Mouse (Mus musculus) G1E-ER4 (cell line): ENCODE measurements around the gene Olfr1258. TPM values are rescaled to one million over a fixed set of nuclear protein-coding genes. Genes with fewer than 3 reads are reported as not detected.

Source experiments
- GATA1 ChIP-seq: IDR thresholded peaks from one replicate; pipeline ENCODE4 v1.8.0; 2012; ENCODE audit warnings: low read length, inconsistent platforms
- polyA plus RNA-seq: library from polyadenylated mRNA; stranded (reverse); fragments of >175 nt; gene quantifications from 2 replicates; pipeline ENCODE4 v1.2.3, GENCODE M21; 2012

Olfr1258 gene
- polyA plus RNA-seq: not detected in 2 replicates

DNA sequence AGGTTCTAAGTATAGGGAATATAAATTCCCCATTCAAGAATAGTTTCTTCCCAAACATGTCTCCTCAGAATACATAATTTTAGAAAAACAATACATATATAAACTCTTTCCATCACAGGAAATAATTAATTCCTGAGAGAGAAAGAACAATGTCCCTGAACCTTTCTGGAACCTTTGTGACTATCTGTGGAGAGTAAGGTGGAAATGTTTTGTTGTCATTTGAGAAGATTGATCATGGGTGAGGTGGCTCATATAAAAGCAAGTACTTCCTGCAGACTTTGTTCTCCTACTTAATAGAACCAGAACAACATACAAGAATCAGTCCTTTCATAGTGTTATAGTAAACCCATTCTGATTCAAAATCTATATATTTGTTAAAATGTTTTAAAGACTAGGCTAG lies at the start of gene Olfr1258:
Gene Olfr1258 (plus strand): TSS at position 301 of the 400 bp plus-strand sequence.
- no peak for TF ChIP-seq GATA1

DNA sequence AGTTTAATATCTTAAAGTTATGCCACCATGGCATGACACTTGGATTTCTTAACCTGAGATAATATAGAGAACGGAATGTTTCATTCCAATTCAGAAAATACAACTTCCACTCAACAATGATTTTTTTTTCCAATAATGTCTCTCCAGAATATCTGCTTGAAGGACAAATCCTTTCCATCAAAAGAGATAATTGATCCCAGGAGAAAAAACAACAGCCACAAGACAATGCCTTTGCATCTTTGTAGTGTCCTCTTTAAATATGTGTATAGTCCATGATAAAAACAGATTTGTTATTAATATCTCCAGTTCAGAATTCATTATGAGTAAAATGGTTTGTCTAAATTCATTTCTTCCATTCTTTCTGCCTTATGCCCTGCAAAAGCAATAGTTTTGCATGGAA lies 49.0 kb upstream of the Olfr1258 start, which contains the start of gene Olfr1257:
Gene Olfr1257 (plus strand): TSS at position 301 of the 400 bp plus-strand sequence.
- no peak for TF ChIP-seq GATA1

DNA sequence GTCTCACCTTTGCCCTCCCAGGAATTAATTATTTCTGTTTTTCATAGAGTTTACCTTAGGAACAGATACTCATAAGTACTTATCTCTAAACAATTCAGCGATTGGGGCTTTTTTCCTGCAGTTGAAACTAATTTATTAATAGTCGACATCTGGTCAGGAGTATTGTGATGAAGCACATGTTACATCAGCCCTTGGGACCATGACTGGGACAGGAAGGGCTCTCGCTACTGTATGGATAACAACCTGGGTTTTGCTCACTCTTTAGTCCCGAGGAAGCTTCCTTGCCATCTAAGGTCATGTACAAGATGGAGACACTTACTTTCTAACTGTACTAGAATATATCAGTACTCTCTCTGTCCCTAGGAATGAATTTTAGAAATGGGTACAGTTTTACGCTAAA lies 21.5 kb downstream of the Olfr1258 start, which contains the start of gene Olfr1259:
Gene Olfr1259 (minus strand): TSS at position 101 of the 400 bp plus-strand sequence.
- no peak for TF ChIP-seq GATA1

DNA sequence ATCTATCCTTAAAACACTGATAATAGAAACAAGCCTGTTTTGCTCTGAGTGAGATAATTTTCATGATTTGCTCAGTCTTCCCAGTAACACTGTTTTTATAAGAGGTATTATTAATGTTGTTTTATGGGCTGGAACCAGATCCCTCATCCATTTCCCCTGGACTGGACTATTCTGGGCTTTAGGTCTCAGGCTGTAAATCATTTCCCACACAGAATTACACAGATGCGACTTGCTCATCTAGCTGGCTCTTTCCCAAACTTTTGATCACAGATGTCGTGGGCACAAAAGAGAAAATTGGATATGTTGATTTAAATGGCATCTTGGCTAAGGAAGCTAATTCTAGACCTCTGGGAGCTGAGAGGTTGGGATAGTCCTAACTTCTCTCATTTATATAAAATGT lies 47.1 kb downstream of the Olfr1258 start, which contains the start of gene Olfr1260:
Gene Olfr1260 (plus strand): TSS at position 157 of the 400 bp plus-strand sequence.
- no peak for TF ChIP-seq GATA1

DNA sequence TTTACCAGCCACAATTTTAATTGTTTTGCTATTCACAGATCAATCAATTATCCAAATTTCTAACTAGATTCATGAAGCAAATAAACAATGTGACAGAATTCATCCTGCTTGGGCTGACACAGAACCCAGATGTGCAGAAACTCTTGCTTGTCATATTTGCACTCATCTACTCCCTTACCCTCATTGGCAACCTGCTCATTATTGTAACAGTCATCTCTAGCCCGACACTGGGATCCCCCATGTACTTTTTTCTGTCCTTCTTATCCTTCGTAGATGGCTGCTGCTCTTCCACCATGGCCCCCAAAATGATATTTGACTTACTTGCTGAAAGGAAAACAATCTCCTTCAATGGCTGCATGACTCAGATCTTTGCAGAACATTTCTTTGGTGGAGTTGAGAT lies 50.6 kb downstream of the Olfr1258 start:
- TF ChIP-seq GATA1: no peak

Other genes with a start within 250 kb of the Olfr1258 start
- not detected in 2 replicates for gene Olfr1252, start 202.3 kb upstream of the Olfr1258 start, polyA plus RNA-seq
- not detected in 2 replicates for gene Olfr1253, start 170.2 kb upstream of the Olfr1258 start, polyA plus RNA-seq
- gene Olfr1254, start 133.7 kb upstream of the Olfr1258 start, polyA plus RNA-seq: not detected in 2 replicates
- gene Olfr1255, start 115.3 kb upstream of the Olfr1258 start, polyA plus RNA-seq: not detected in 2 replicates
- not detected in 2 replicates for gene Olfr1256, start 85.8 kb upstream of the Olfr1258 start, polyA plus RNA-seq
- gene Olfr48, start 79.1 kb upstream of the Olfr1258 start, polyA plus RNA-seq: not detected in 2 replicates
- gene Olfr1257, start 48.9 kb upstream of the Olfr1258 start, polyA plus RNA-seq: not detected in 2 replicates
- not detected in 2 replicates for gene Olfr1259, start 21.4 kb downstream of the Olfr1258 start, polyA plus RNA-seq
- not detected in 2 replicates for gene Olfr1260, start 47.0 kb downstream of the Olfr1258 start, polyA plus RNA-seq
- not detected in 2 replicates for gene Olfr1261, start 63.9 kb downstream of the Olfr1258 start, polyA plus RNA-seq
- not detected in 2 replicates for gene Olfr1262, start 72.8 kb downstream of the Olfr1258 start, polyA plus RNA-seq
- not detected in 2 replicates for gene Olfr1263, start 84.8 kb downstream of the Olfr1258 start, polyA plus RNA-seq
- gene Olfr1264, start 98.3 kb downstream of the Olfr1258 start, polyA plus RNA-seq: not detected in 2 replicates
- gene Olfr1265, start 108.0 kb downstream of the Olfr1258 start, polyA plus RNA-seq: not detected in 2 replicates
- not detected in 2 replicates for gene Olfr140, start 136.3 kb downstream of the Olfr1258 start, polyA plus RNA-seq
- not detected in 2 replicates for gene Olfr1269, start 194.1 kb downstream of the Olfr1258 start, polyA plus RNA-seq
- not detected in 2 replicates for gene Olfr32, start 215.0 kb downstream of the Olfr1258 start, polyA plus RNA-seq
- not detected in 2 replicates for gene Olfr1270, start 225.8 kb downstream of the Olfr1258 start, polyA plus RNA-seq